Mouse (Mus musculus) neural tube, embryonic 10.5 days (tissue): ENCODE measurements around the gene Bcap29.
"Not testable (repeated sequence)": the region's sequence is repeated elsewhere in the genome, so short reads cannot be mapped to it uniquely, and the experiment has no call there.

Experiments
- DNase-seq: peaks from one replicate; pipeline ENCODE4 v3.0.0-alpha.2; 2017; ENCODE audit warnings: low spot score; ENCODE audit errors: extremely low spot score

The Bcap29 gene

GRCm38 (mm10) chr12:31580634-31581318 is 53.7 kb downstream of the Bcap29 start:
- DNase-seq = no peak

GRCm38 (mm10) chr12:31578691-31579476 is 55.6 kb downstream of the Bcap29 start:
- DNase-seq = no peak

GRCm38 (mm10) chr12:31574506-31574905 is 60.0 kb downstream of the Bcap29 start:
- DNase-seq = no peak

GRCm38 (mm10) chr12:31569784-31570183 is 64.7 kb downstream of the Bcap29 start:
- DNase-seq = no peak

- DNase-seq = no peak
Observed at GRCm38 (mm10) chr12:31568661-31569060, 65.8 kb downstream of the Bcap29 start.

- not testable (repeated sequence) for DNase-seq
Observed at GRCm38 (mm10) chr12:31567535-31567934, 66.9 kb downstream of the Bcap29 start.

GRCm38 (mm10) chr12:31560712-31561111 is 73.7 kb downstream of the Bcap29 start:
- DNase-seq = no peak

GRCm38 (mm10) chr12:31560002-31560401 is 74.5 kb downstream of the Bcap29 start:
- DNase-seq = no peak

- DNase-seq = no peak
Observed at GRCm38 (mm10) chr12:31554371-31554770, 80.1 kb downstream of the Bcap29 start.

GRCm38 (mm10) chr12:31551252-31551651 is 83.2 kb downstream of the Bcap29 start:
- no peak for DNase-seq

GRCm38 (mm10) chr12:31546061-31546460 is 88.4 kb downstream of the Bcap29 start:
- DNase-seq = no peak

GRCm38 (mm10) chr12:31545219-31545618 is 89.2 kb downstream of the Bcap29 start:
- no peak for DNase-seq

- DNase-seq = no peak
Observed at GRCm38 (mm10) chr12:31541541-31541940, 92.9 kb downstream of the Bcap29 start.
